Mouse (Mus musculus) forebrain, postnatal 0 days (tissue): ENCODE results near the gene Ribc2. TPM values are rescaled to one million over a fixed set of nuclear protein-coding genes. Genes with fewer than 3 reads are reported as not detected.

ENCODE experiments used
- ATAC-seq: fragments of 200-750 bp; cut with Nextera tagmentation; 2 replicates; pipeline ENCODE4 v1.8.0; 2017; ENCODE audit warnings: mild to moderate bottlenecking, moderate library complexity
- DNase-seq: peaks from one replicate; pipeline ENCODE4 v3.0.0-alpha.2; 2015
- H3K27ac ChIP-seq: fragments of 300-500 bp; sonication (generic); 2 replicates; pipeline ENCODE4 v1.5.1; 2014; ENCODE audit warnings: low read depth, mild to moderate bottlenecking, antibody characterized with exemption, low read length, moderate library complexity, mixed read lengths
- H3K27me3 ChIP-seq: fragments of 300-500 bp; sonication (generic); 2 replicates; pipeline ENCODE4 v1.6.1; 2014; ENCODE audit warnings: mild to moderate bottlenecking, low read length, mixed read lengths; ENCODE audit not compliant: insufficient read depth
- H3K36me3 ChIP-seq: fragments of 300-500 bp; sonication (generic); 2 replicates; pipeline ENCODE4 v1.6.1; 2014; ENCODE audit warnings: mild to moderate bottlenecking, moderate library complexity; ENCODE audit not compliant: insufficient read depth
- H3K4me1 ChIP-seq: fragments of 300-500 bp; sonication (generic); 2 replicates; pipeline ENCODE4 v1.6.1; 2014; ENCODE audit warnings: antibody characterized with exemption; ENCODE audit not compliant: insufficient read depth
- H3K4me2 ChIP-seq: fragments of 300-500 bp; sonication (generic); 2 replicates; pipeline ENCODE4 v1.6.1; 2014; ENCODE audit warnings: low read depth, mild to moderate bottlenecking, moderate library complexity
- H3K4me3 ChIP-seq: fragments of 300-500 bp; sonication (generic); 2 replicates; pipeline ENCODE4 v1.5.1; 2014; ENCODE audit warnings: low read depth, low read length, mixed read lengths
- H3K9ac ChIP-seq: fragments of 300-500 bp; sonication (generic); 2 replicates; pipeline ENCODE4 v1.6.1; 2014; ENCODE audit warnings: mild to moderate bottlenecking
- H3K9me3 ChIP-seq: fragments of 300-500 bp; sonication (generic); 2 replicates; pipeline ENCODE4 v1.6.1; 2016; ENCODE audit warnings: low read length
- CTCF ChIP-seq: sonication (generic); IDR thresholded peaks from 2 replicates; pipeline ENCODE4 v1.5.1; 2016; ENCODE audit warnings: antibody characterized with exemption, control low read depth, low read depth
- WGBS: fragments of 180-500 bp; shearing (Covaris S2); extraction: QIAGEN DNeasy Blood & Tissue Kit; methylation state at CpG from one replicate; pipeline ENCODE4 v1.1.7; 2014; 5-methylcytosine and 5-hydroxymethylcytosine counted together
- polyA plus RNA-seq: library from polyadenylated mRNA; unstranded; fragments of >200 nt; fragmentation: Nextera tagmentation; extraction: Ambion mirVana; gene quantifications from 2 replicates; pipeline ENCODE4 v1.2.1, GENCODE M21; 2015
- total RNA-seq: library from RNA; depleted of rRNA; stranded (reverse); fragments of >200 nt; gene quantifications from 2 replicates; pipeline ENCODE4 v1.2.3, GENCODE M21; 2014

Gene Ribc2
- total and polyA plus RNA-seq, 2 experiments from 2014 or later = 0.48 to 0.70 TPM

GRCm38 (mm10) chr15:85162693-85163663 is 31.1 kb downstream of the Ribc2 start:
- no peak overlapping the region for H3K4me2 ChIP-seq
- no peaks in the 10 kb centered on the region for H3K9me3 ChIP-seq
- no peak overlapping the region for H3K9ac ChIP-seq
- H3K27ac ChIP-seq = no peak overlapping the region
- H3K27me3 ChIP-seq = no peaks in the 10 kb centered on the region
- H3K36me3 ChIP-seq = no peaks in the 10 kb centered on the region
- no peak for TF ChIP-seq CTCF
- H3K4me3 ChIP-seq = no peak overlapping the region
- 72% methylated on average over 21 of the region's 21 CpGs for WGBS
- DNase-seq (no peak), ATAC-seq (no peak)
- peaks cover 8% of the 10 kb centered on the region; the same call in 1 of the 2 replicates for H3K4me1 ChIP-seq

GRCm38 (mm10) chr15:85166433-85166933 is 34.6 kb downstream of the Ribc2 start:
- ATAC-seq = peak; percentile 59
- peak; percentile 44 for DNase-seq
- Histone ChIP-seq H3K9ac (no peak overlapping the region), H3K36me3 (no peaks in the 10 kb centered on the region), H3K4me1 (peaks cover 8% of the 10 kb centered on the region; the same call in 1 of the 2 replicates), H3K27ac (peak overlapping the region; percentile 6; the same call in 1 of the 2 replicates), H3K4me3 (no peak overlapping the region), H3K9me3 (no peaks in the 10 kb centered on the region), H3K4me2 (no peak overlapping the region), H3K27me3 (no peaks in the 10 kb centered on the region)
- WGBS = 13% methylated on average over 11 of the region's 11 CpGs
- no peak for TF ChIP-seq CTCF

GRCm38 (mm10) chr15:85167086-85167679 is 35.3 kb downstream of the Ribc2 start:
- DNase-seq = no peak
- no peak overlapping the region for H3K4me3 ChIP-seq

DNA sequence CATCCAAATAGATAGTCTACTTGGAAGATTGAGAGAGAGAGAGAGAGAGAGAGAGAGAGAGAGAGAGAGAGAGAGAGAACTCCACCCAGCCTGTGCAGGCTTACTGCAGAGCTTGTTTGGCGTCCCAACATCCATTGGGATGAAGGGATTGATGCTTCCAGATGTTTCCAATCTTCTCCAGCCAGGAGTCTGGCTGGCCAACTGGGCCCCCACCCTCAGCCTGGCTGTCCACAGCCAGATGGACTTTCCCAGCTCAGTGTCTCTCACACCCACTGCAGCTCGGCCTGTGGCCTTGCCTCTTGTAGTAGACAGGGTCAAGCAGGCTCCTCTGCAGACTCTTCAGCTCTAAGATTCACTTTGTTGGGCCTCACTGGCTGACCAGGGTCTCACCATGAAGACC is 40.2 kb downstream of the Ribc2 start:
- Histone ChIP-seq H3K4me2 (no peak overlapping the region), H3K9ac (no peak overlapping the region), H3K4me1 (0 out of 2 replicates have a peak, but pooled peaks cover 2% of the 10 kb centered on the region), H3K27me3 (no peaks in the 10 kb centered on the region), H3K4me3 (no peak overlapping the region), H3K9me3 (no peaks in the 10 kb centered on the region), H3K36me3 (no peaks in the 10 kb centered on the region), H3K27ac (no peak overlapping the region)
- ATAC-seq (no peak), DNase-seq (no peak)
- no peak for TF ChIP-seq CTCF
- WGBS = 97% methylated on average over 2 of the region's 2 CpGs

More at GRCm38 (mm10) chr15:85167086-85167679, 35.3 kb downstream of the Ribc2 start:
- H3K27me3 ChIP-seq = no peaks in the 10 kb centered on the region
- no peak for ATAC-seq
- H3K4me2 ChIP-seq = no peak overlapping the region
- H3K27ac ChIP-seq = 0 out of 2 replicates have a peak overlapping the region, but pooled peaks have one; percentile 6
- H3K4me1 ChIP-seq = peaks cover 8% of the 10 kb centered on the region; the same call in 1 of the 2 replicates
- no peaks in the 10 kb centered on the region for H3K36me3 ChIP-seq
- H3K9me3 ChIP-seq = no peaks in the 10 kb centered on the region
- WGBS = 46% methylated on average over 12 of the region's 12 CpGs
- no peak for TF ChIP-seq CTCF
- no peak overlapping the region for H3K9ac ChIP-seq

GRCm38 (mm10) chr15:85173425-85173824 is 41.5 kb downstream of the Ribc2 start:
- H3K4me1 ChIP-seq = no peaks in the 10 kb centered on the region
- WGBS = 82% methylated on average over 8 of the region's 8 CpGs
- no peak for TF ChIP-seq CTCF
- H3K27ac ChIP-seq = no peak overlapping the region
- no peak for ATAC-seq
- no peak for DNase-seq
- no peaks in the 10 kb centered on the region for H3K9me3 ChIP-seq
- H3K36me3 ChIP-seq = no peaks in the 10 kb centered on the region
- H3K9ac ChIP-seq = no peak overlapping the region
- H3K4me3 ChIP-seq = no peak overlapping the region
- no peaks in the 10 kb centered on the region for H3K27me3 ChIP-seq
- no peak overlapping the region for H3K4me2 ChIP-seq

DNA sequence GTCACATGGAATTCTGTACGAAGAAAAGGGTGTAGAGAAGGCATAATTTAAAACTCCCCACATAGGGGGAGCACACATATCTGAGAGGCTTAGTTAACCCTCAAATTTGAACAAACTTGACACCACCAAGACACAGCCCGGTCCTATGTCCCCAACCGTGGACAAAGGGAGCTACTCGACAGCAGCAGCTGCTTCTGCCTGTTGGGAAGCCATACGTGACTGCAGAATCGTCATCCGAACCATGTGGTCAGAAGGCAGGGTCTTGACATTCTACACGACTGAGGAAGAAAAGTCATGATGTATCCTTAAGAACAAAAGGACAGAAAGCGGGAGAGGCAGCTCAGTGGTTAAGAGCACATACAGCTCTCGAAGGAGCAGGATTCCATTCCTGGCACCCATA is 42.2 kb downstream of the Ribc2 start:
- Histone ChIP-seq H3K36me3 (no peaks in the 10 kb centered on the region), H3K4me1 (no peaks in the 10 kb centered on the region), H3K27me3 (no peaks in the 10 kb centered on the region), H3K9ac (no peak overlapping the region), H3K27ac (no peak overlapping the region), H3K4me3 (no peak overlapping the region), H3K9me3 (no peaks in the 10 kb centered on the region), H3K4me2 (no peak overlapping the region)
- no peak for DNase-seq
- TF ChIP-seq CTCF = no peak
- WGBS = 81% methylated on average over 10 of the region's 10 CpGs
- ATAC-seq = no peak
